Mouse (Mus musculus): Measurements from ENCODE around the gene Gclm.

DNA sequence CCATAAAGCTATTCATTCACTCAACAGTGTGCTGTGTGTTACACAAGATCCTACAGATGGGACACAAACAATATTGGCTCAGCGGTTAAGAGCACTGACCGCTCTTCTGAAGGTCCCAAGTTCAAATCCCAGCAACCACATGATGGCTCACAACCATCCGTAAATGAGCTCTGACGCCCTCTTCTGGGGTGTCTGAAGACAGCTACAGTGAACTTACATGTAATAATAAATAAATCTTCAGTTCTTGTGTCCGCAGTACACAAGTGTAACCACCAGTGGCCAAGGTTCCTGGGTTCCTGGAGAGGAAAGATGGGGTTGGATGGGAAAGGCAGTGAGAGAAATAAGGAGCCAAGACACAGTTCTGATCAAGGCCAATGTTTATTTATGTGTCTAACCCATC is 24.6 kb downstream of the Gclm start:
- TF ChIP-seq CTCF (IDR thresholded peaks at IDR 0.05; ENCODE audit: low read depth) = peak; percentile 57
- TF ChIP-seq EP300 (IDR thresholded peaks at IDR 0.05; ENCODE audit: low read depth) = no peak
